Mouse (Mus musculus) left cerebral cortex, postnatal 36 days (tissue): Measurements from ENCODE around the gene Gm21319. TPM values are rescaled to one million over a fixed set of nuclear protein-coding genes. Genes with fewer than 3 reads are reported as not detected.
"Not testable (repeated sequence)": the region's sequence is repeated elsewhere in the genome, so short reads cannot be mapped to it uniquely, and the experiment has no call there.

Experiments used
- DNase-seq, 2 experiments: peaks; one replicate each; pipeline ENCODE4 v3.0.0; 2021 to 2022; ENCODE audit warnings: low spot score in 2 of 2, mixed read lengths in 1 of 2
- intact Hi-C: fragments of 180-260 bp; cut with DNase I; formaldehyde crosslinking; loops from one replicate; pipeline ENCODE4 v1.15.1; 2025
- total RNA-seq, 2 experiments: library from RNA; stranded (reverse); gene quantifications; 2 replicates each; pipeline ENCODE4 v1.2.3; 2021

The Gm21319 gene
- total RNA-seq, result not detected

DNA sequence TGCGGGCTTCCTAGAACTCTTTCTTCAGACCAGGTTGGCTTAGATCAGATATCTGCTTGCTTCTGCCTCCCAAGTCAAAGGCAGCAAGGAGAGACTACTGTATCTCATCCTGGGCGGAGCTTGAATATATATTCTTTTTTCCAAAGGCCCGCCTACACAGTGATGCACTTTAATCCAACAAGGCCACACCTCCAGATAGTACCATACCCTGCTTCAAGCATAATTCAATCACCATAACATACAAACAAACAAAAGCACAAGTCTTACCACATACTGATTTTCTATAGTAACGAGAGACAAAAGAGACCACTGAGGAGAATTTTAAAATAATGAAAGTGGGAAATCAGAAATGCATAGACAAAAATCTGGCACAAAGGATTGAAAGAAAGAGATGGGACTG is at the start of gene Gm21319:
TSS of gene Gm21319 (minus strand) at position 101 of the 400 bp plus-strand sequence.
- DNase-seq, intact Hi-C loops: not testable (repeated sequence)

DNA sequence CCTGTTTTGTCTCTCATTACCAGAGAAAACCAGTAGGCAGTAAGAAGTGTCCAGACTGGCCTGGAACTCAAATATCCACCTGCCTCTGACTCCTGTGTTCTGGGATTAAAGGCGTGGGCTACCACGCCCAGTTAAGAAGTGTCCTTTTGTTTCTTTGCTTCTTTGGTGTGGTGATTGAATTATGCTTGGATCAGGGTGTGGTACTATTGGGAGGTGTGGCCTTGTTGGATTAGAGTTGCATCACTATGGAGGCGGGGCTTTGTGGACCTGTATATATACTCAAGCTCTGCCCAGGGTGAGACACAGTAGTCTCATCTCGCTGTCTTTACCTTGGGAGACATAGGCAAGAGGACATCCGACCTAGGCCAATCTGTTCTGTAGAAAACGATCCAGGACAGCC is 40.7 kb upstream of the Gm21319 start, which contains the start of gene BB287469:
TSS of gene BB287469 (plus strand) at position 301 of the 400 bp plus-strand sequence.
- intact Hi-C loops, DNase-seq: not testable (repeated sequence)

DNA sequence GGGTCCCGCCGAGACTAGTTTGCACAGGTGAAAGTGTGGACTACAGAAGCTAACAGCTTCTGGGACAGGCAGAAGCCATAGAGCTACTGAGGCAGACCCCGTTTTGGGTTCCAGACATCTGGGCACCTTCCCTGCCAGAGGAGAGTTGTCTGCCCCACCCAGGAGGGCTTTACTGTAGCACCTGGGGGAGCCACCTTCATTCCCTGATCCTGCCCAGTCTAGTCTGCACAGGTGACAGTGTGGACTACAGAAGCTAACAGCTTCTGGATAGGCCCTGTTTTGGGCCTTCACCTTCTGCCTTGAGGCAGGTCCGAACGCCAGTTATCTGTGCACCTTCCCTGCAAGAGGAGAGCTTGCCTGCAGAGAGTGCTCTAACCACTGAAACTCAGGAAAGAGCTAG is 22.4 kb upstream of the Gm21319 start:
- DNase-seq, intact Hi-C loops: not testable (repeated sequence)

DNA sequence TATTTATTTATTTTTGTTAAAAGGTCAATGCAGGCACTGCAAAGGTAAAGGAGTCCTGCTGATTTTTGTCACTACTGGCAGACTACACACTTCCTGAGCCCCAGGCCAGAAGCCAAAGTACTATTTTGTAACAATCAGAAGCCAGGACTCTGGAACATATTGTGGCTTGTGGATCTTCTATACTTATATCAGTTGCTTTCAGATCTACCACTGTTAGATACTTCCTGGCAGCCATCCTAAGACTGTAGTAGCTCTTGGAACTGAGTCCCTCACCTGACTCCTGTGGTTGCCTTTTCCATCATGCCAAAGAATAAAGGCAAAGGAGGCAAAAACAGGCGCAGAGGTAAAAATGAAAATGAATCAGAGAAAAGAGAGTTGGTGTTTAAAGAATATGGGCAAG is 19.7 kb upstream of the Gm21319 start, which contains the start of gene Gm21936:
TSS of gene Gm21936 (plus strand) at position 301 of the 400 bp plus-strand sequence.
- intact Hi-C loops, DNase-seq: not testable (repeated sequence)

Other genes starting within 250 kb of the Gm21319 start
- not detected for gene Oog1, start 173.1 kb downstream of the Gm21319 start, total RNA-seq
- gene Gm4027, start 156.9 kb downstream of the Gm21319 start, total RNA-seq, result not detected
- gene Gm16381, start 131.1 kb downstream of the Gm21319 start, total RNA-seq, result not detected
- not detected for gene Gm21936, start 19.8 kb upstream of the Gm21319 start, total RNA-seq
- not detected for gene BB287469, start 40.8 kb upstream of the Gm21319 start, total RNA-seq
- not detected for gene Gm2001, start 66.6 kb upstream of the Gm21319 start, total RNA-seq
- gene Gm2016, start 98.3 kb upstream of the Gm21319 start, total RNA-seq, result not detected
- gene Gm2022, start 119.6 kb upstream of the Gm21319 start, total RNA-seq, result not detected
- gene Gm2035, start 144.1 kb upstream of the Gm21319 start, total RNA-seq, result not detected
- gene Gm2042, start 178.3 kb upstream of the Gm21319 start, total RNA-seq, result not detected
- not detected for gene Gm2075, start 236.1 kb upstream of the Gm21319 start, total RNA-seq
- gene Gm6803, start 243.0 kb upstream of the Gm21319 start, total RNA-seq, result not detected